Mouse (Mus musculus) adrenal gland, postnatal 25 days (tissue): Measurements from ENCODE around the gene Gm49510. TPM values are rescaled to one million over a fixed set of nuclear protein-coding genes. Genes with fewer than 3 reads are reported as not detected.

Experiments used
- DNase-seq: peaks from one replicate; pipeline ENCODE4 v3.0.0; 2021; ENCODE audit warnings: mixed read lengths
- long read RNA-seq: library from polyadenylated mRNA; stranded (forward); transcript quantifications from one replicate; pipeline ENCODE4 v2.0.0, GENCODE M21; 2021
- total RNA-seq: library from RNA; stranded (reverse); gene quantifications from 2 replicates; pipeline ENCODE4 v1.2.3, GENCODE M21; 2021

The Gm49510 gene
- total RNA-seq, result not detected in 2 replicates
- long read RNA-seq, partial matches to known transcripts, result 1 of 1 reads
- long read RNA-seq, other reads (novel, unspliced or antisense), result 0 of 1 reads

DNA sequence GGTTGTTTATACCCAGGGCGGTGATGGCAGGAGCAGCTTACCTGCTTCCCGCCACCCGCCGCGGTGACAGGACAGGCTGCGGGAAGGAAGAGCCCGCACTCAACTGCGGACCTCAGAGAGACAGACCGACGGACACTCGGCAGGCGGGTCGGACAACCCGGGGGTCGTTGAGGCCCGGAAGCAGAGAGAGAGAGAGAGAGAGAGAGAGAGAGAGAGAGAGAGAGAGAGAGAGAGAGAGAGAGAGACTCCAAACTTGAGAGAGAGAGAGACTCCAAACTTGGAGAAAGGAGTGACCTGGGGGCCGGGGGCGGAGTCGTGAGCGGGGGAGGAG, at the start of gene Gm49510:
Gene Gm49510 (plus strand): TSS at position 259 of the 331 bp plus-strand sequence.
- no peak for DNase-seq

DNA sequence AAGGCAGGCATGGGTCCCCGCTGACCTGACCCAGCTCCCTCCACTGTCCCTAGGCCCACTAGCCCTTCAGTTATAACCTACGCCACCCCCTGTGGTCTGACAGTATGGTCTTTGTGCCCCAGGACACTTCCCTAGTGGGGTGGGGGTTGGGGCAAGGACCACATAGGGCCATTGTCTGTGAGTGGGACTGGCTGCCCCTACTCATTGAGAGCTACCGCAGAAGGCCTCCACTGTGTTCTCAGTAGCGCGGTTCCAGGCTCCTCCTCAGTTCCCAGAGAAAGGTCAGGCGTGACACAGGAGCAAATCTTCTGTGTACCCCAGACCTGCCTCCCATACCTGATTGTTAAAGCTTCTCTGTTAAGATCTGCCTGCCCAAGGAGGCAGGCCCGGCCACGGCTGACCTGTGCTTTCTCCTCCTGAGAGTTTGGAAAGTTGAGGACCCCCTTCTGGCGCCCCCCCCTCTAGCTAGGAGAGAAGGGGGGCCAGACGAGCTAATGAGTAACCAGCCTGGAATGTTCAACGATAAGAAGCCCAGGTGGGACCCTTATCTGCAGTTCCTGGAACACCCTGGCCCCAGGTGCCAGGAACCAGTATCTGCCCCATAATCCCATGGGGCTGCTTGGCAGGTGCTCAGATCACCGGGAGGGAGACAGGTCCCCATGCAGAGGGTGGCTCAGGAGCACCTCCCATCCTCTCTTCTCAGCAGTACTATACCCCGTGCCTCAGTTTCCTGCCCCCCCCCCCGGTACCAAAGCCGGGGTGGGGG, 49.2 kb upstream of the Gm49510 start:
- DNase-seq, result no peak

DNA sequence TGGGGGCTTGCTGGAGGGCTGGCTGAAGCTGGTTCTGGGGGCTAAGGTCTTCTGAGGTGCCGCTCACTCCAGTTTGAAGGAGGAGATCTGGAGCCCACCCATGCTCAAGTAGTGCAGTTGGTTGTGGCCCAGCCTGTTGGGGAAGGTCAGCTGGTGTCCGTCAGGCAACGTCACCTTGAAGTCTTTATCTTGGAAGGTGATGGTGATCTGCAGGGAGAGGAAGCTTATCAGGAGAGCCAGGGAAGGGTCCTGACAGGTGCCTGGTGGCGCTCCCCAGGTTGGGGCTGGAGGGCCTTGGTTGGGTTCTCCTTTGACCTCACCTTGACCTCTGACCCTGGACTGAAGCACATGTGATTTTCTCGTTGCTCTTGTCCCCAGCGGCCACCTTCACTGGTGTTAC, 48.5 kb upstream of the Gm49510 start:
- DNase-seq, result no peak

DNA sequence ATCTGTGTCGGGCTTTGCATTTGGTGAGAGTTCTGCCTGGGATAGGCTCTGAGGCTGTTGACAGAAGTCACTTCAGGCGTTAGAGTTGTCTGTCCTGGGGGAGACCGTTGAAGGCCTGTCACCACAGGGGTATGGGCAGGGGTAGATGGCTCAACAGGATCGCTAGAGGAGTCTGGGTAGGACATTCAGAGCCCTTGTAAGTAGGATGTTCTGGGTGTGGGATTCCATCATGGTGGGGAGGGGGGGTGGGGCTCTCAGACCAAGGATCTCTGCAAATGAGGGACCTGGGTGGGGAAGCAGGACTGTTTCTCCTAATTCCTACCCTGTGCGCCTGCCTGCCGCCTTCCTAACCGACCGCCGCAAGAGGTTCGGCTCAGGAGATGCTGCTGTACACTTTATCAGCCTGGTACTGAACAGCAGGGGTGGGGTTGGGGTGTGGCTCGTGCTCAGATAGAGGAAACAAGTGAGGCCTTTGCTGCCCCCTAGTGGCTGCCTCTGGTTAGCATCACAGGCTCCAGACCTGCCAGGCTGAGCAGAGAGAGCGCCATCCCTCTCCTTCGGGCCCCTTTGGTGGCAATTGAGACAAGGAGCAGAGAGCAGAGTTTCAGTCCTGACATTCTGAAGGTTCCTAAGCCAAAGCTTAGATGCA, 47.8 kb upstream of the Gm49510 start:
- DNase-seq, result peak; percentile 93

DNA sequence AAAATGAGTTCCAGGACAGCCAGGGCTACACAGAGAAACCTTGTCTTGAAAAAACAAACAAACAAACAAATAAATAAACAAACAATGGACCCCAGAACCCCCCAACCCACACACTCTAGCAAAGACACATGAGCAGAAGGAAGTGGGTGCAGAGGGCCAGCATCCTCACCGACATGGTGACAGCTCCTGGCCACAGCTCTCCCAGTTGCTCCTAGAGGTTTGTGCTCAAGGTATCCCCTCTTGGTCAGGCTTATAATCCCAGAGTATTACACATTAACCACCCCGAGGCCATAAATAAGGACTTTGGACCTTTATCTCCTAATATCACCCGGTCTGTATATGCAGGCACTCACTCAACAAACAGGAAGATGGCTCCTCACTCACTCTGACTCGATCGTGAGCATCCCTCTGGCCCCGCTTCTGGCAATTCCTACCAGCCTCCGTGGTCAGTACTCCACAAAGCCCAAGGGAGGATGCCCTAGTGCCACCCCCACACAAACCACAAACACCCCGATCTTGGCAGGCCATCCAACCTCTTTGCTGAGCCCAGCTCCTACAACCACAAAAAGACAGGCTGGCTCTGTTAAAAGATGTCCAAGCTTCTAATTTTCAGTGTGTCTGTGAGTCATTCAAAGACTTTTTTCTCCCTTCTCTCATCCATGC, 44.0 kb upstream of the Gm49510 start, which contains the start of gene Lgals2:
Gene Lgals2 (minus strand): TSS at position 227 of the 663 bp plus-strand sequence.
- DNase-seq, result no peak

DNA sequence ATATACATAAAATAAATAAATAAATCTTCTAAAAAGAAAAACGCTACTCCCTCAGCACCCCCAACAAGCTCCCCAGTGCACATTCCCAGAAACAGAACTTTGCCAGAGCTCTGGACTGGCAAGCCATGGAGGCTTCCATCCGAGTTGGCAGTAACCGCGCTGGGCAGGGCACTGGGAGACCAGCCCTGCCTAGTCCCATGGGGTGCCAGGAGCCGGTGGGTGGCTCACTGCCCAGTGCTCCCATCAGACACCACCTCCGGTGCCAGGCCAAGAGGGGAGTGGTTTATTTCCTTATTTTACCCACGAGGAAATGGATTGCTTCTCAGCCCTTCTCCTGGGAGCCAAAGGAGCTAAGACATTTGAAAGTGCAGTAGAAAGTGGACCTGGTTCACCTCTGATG, 42.5 kb upstream of the Gm49510 start:
- peak; percentile 47 for DNase-seq

DNA sequence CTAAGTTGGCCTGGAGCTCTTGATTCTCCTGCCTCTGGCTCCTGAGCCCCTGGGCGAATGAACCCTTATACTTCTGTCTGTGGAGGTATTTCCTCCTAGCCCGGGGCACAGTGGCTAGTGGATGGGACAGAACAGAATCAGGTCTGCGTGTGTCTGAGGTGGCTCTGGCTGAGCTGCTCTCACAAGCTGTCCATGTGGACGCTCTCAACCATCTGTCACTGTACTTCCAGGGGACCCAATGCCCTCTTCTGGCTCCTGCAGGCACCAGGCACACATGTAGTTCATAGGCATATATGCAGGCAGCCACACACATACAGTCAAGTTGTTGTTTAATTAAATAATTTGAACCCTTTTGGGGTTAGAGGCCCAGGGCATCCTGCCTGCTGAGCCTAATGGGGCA, 40.2 kb upstream of the Gm49510 start:
- DNase-seq, result no peak

DNA sequence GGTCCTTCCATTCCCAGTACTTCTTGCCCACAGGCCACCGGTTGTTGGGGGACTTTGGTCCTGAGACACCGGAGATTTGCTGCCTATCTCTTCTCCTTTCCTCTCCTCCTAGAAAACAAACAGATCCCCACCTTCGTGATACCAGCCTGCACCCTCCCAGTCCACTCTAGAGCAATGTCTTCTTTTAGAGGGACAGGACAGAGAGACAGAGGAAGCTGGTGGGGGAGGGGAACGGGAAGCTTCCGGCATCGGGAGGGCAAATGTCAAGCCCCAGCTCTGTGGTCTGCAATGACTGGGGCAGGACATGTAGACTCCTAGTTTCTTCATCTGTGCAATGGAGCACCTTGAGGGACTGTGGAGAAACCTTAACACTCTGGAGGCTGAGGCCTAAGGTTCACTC, 39.8 kb upstream of the Gm49510 start:
- no peak for DNase-seq

DNA sequence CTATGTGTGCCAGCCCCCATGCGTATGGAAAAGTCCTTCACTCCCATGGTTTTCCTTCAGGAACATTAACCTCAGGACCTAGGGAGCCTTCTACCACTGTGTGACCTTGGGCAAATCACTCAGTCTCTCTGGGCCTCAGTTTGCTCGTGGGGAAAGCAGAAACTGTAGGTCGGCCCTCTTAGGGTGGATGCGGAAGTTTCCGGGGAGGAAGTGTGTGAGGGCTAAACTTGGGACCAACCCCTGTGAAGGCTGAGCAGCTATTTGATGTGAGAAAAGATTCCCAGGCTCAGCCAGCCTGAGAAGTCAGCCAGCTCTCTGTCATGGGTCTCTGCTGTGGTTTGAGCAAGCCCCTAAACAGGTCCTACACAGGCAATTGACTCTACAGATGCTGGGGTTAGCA, 37.2 kb upstream of the Gm49510 start:
- no peak for DNase-seq

DNA sequence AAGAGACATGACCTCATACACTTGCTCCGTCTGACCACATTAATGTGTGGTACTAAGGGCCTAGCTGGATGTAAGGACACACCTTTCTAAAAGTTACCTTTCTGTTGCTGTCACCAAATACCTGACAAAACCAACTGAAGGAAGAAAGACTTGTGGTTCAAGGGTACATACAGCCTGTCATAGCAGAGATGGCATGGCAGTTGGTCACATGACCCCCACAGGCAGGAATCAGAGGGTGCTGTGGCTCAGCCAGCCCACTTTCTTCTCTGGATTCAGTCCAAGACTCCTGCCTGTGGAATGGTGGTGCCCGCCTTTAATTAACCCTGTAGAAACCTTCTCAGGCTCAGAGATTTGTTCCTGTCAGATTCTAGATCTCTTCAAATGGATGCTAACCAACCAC, 36.3 kb upstream of the Gm49510 start:
- DNase-seq, result no peak

DNA sequence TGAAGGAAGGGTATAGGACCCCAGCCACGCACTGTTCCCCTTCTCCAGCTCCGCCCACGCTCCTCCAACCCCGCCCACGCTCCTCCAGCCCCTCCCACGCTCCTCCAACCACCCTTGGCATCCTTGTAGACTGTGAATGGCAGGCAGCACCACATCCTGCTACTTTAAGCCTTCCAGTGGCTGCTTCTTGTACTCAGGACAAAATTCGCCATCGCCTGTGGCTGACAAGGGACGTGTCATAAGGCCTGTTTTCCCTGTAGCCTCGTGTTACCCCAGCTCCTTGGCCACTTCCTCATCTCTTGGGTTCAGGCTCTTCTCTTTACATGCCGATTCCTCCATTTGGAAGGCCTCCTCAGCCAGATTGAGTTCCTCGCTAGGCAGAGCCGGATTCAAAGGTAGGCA, 35.6 kb upstream of the Gm49510 start:
- no peak for DNase-seq

DNA sequence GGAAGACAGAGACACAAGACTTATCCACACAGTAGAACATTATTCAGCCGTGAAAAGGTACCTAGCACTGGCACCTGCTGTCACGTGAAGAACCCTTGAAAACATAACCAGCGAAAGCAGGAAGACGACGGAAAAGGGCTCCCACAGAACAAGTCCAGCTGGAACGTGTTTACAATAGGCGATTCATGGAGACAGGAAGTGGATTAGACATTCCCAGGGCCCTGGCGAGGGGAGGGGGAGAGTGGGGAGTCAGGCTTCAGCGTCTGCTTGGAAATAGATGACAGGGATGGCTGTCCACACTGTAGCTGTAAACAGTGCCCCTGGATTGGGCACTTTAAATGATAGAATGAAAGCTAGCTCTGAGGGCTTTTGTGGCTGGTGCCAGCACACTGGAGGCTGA, 31.1 kb upstream of the Gm49510 start:
- no peak for DNase-seq

DNA sequence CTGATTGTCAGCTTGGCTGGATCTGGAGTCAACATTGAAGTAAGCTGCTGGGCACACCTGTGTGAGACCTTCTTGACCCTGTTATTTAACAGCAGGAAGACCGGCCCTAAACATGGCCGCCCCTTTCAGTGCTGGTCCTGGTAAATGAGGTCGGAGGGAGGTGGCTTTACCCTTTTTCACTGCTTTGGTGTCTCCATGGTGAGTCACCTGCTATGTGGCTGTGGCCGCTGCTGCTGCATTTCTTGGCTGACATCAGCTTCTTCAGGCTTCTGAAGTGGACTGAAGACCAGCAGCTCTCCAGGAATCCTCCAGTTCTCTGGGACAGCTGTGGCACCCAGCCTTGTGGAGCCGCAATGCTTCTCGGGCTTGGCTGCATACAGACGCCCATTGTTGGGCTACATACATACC, 30.6 kb upstream of the Gm49510 start:
- DNase-seq, result no peak

DNA sequence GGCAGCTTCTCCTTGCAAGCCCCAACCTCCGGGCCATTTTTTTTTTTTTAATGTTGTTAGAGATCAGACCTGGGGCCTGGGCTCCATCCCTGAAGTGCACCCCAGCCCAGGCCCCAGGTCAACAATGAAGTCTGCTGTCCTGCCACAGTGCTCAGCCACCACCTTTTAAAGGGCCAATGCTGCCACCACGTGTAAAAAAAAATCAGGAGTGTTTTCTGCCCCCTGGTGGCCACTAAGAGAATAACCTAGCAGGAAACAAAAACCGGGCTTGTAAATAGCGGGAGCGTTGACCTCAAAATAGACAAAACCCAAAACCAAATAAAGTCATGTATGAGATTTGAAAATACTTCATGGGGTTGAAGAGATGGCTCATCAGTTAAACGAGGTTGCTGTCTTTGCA, 29.7 kb upstream of the Gm49510 start:
- no peak for DNase-seq

DNA sequence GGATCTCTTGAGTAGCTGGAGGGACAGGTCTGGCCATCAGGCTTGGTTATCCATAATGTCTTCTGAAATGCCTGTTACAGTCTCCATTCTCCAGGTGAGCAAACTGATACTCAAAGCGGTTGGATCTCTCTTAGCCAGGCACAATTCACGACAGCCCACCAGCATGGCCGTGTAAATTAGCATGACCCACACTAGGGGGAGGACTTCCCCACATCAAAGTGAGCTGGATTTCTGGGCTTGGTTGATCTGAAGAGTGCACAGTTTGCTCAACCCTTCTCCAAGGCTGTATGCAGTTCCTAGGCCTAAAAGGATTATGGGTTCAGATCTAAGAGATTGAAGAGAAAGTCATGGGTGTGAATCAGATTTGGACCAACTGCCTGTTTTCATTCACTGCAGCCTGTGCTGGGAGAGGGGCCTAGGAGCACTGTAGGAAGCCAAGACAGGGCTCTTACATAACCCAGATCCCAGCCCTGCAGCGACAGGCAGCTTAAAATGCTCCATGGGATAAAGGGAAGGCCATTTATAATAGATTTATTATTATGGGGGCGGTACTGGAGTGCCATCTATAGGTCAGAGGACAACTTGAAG, 27.4 kb upstream of the Gm49510 start:
- DNase-seq, result no peak

DNA sequence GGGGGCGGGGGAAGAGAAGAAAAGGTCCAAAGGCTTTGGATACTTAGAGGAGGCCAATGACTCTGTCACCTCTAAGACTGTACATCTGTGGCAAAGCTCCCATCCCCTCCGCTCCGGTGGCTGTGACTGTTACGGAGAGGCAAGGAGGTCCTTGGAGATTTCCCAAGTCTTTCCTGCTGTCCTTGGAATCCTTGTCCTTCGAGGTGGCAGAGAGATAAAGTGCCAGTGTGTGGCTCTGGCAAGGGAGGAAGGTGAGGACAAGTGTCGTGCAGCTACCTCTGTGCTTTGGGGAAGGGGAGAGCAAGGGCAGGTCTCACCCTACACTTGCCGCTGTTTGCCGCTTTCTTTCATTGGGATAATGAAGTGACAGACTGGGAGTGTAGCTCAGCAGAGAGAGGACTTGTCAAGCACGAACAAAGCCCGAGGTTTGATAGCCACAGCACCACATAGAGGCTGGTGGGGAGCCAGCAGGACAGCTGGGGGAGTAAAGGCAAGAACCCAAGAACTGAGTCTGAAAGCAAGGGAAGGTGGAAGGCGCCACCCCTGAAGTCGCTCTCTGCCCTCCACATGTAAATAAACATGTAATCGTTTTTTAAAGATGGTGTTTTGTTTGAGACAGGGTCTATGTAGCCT, 25.5 kb upstream of the Gm49510 start:
- DNase-seq, result no peak

DNA sequence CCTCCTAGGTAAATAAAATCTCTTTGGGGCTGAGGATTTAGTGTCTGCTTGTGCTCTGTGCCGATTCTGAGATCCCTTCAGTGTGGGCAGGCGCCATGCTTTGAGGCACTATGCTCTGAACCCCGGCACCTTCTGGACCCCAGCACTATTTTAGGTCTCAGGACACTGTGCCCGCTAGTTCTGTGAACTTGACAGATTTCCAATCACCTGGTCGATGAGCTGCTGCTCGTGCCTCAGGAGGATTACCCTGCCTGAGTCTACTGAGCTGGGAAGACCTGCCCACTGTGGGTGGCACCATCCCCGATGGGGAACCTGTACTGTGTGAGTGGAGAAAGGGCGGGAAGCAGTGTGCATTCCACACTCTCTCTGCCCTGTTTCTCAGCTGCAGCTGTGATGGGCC, 24.5 kb upstream of the Gm49510 start:
- no peak for DNase-seq

DNA sequence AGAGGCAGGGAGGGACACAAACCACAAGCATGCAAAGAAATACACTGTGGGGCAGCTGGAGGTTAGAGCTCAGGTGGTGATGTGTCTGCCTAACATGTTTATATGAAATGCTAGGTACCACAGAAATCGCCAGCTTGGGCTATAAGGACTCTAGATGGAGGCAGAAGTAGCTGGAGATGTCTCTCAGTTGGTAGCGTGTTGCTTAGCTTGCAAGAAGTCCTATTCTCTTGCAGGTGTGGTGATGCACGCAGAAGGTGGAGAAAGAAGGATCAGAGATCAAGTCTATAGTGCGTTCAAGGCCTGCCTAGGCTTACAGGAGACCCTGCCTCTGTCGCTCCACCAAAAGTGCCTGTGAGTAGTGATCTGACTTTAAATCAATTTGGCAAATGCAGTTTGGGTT, 23.9 kb upstream of the Gm49510 start:
- DNase-seq, result no peak

DNA sequence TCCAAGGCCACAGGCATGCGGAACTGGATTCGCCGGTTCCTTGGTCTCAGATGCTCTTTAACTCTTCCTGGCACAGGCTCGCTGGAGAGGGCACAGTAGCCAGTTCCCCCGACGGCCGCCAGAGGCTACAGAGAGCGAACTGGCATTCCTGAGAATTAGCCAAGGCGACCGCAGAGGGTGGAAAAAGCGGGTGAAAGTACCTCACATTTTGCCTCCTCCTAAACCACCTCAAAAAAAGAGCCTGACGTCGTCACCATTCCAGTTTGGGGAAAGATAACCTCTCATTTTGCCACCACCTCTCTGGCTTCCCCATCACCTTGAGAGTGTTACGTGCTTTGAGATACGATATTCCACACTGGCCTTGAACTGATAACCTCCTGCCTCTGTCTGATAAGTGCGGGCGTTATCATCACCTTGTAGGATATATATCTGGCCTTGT, 23.2 kb upstream of the Gm49510 start:
- peak; percentile 77 for DNase-seq

DNA sequence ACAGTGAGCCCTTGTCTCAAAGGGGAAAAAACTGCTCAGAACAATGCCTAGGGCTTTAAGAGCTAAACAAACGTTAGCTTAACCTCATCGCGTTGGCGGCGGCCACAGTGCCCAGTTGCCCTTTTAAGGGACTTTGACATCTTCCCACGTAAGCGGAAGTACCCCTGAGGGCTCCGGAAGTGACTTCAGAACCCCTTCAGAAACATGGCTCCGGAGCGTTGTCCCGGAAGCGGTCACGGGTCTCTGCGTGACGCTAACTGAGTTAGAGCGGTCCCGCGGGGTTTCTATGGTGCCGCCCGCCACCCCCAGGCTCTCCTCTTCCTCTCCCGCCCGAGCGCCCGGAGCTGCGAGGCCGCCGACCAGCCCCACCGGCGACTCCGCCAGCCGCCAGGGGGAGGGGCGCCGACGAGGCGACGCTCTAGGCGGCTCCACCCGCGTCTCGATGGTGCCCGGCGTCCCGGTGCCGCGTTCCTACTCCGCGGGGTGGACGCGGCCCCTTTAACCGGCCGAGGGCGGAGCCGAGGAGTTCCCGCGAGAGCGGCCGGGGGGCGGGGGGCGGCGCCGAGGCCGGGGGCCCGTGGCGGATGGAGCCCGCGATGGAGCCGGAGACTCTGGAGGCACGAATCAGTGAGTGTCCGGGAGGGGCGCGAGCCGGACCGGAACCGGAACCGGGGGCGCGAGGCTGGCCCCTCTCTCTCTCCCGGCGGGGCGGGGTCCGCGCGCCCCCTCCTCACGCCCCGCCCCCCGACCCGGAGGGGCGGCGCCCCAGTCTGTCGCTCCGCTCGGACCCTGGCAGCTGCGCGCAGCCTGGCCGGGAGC, 22.3 kb upstream of the Gm49510 start, which contains the start of gene Gga1:
Gene Gga1 (plus strand): TSS at position 200 of the 819 bp plus-strand sequence.
- DNase-seq, result peak; percentile 88

DNA sequence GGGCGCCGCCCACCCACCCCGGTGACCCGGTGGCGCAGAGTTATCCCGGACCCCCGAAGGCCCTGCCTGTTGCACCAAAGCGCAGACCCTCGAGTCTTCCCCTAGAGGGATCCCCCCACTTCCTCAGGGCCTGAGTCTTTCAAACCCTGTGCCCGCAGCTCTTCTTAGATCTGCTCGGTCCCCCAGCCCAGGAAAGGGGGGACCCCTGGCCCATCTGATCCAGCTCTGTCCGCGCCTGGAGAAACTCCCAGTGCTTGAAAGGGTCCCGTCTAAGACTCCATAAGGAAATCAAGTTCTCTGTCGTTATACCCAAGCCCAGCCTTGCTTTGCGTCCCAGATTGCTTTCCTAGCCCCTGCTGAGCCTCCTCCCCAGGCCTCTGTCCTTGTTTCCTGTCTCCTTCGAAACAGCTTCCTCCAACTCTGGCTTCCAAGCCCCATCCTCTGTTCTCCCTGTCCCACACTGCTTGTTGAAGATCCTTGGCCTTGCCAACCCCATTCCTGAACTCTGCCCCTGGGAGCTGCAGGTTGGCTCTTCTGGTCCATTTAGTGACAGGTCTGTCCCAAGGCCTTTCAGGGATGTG, 21.6 kb upstream of the Gm49510 start:
- no peak for DNase-seq
